Mouse (Mus musculus) liver, embryonic 14.5 days (tissue): Measurements from ENCODE around the gene Fbxw5. TPM values are rescaled to one million over a fixed set of nuclear protein-coding genes. Genes with fewer than 3 reads are reported as not detected.

Source experiments
- ATAC-seq: fragments of 200-750 bp; cut with Nextera tagmentation; 2 replicates; pipeline ENCODE4 v1.8.0; 2017; ENCODE audit warnings: moderate number of reproducible peaks, mild to moderate bottlenecking, moderate library complexity; ENCODE audit not compliant: insufficient read depth
- DNase-seq, 3 experiments: peaks; one replicate each; pipeline ENCODE4 v3.0.0-alpha.2; 2012 to 2013; ENCODE audit warnings: low read depth in 3 of 3, low spot score in 3 of 3
- H3K27ac ChIP-seq: fragments of 300-500 bp; sonication (generic); 2 replicates; pipeline ENCODE4 v1.5.1; 2014; ENCODE audit warnings: moderate library complexity, mild to moderate bottlenecking, control low read depth, inconsistent platforms
- H3K27me3 ChIP-seq: fragments of 300-500 bp; sonication (generic); 2 replicates; pipeline ENCODE4 v1.6.1; 2014; ENCODE audit warnings: mild to moderate bottlenecking, low read length, moderate library complexity; ENCODE audit not compliant: control insufficient read depth, insufficient read depth
- H3K36me3 ChIP-seq: fragments of 300-500 bp; sonication (generic); replicated peaks from 2 replicates; pipeline ENCODE4 v1.6.1; 2014; ENCODE audit warnings: low read depth; ENCODE audit not compliant: control insufficient read depth, insufficient read depth
- H3K4me1 ChIP-seq, 2 experiments: fragments of 200-500 bp in 1 of 2; fragments of 300-500 bp in 1 of 2; sonication (generic) in 1 of 2; replicated peaks; 2 replicates each; pipeline ENCODE4 v1.6.1; 2012 to 2014; ENCODE audit warnings: antibody characterized with exemption in 1 of 2, inconsistent platforms in 1 of 2, low read length in 1 of 2; ENCODE audit not compliant: control insufficient read depth in 2 of 2, insufficient read depth in 2 of 2
- H3K4me2 ChIP-seq: fragments of 300-500 bp; sonication (generic); 2 replicates; pipeline ENCODE4 v1.6.1; 2014; ENCODE audit warnings: low read depth, mild to moderate bottlenecking, control low read depth, moderate library complexity
- H3K4me3 ChIP-seq, 2 experiments: fragments of 200-500 bp in 1 of 2; fragments of 300-500 bp in 1 of 2; sonication (generic) in 1 of 2; 2 replicates each; pipeline ENCODE4 v1.5.1; 2012 to 2014; ENCODE audit warnings: low read depth in 2 of 2, low read length in 2 of 2, mild to moderate bottlenecking in 2 of 2, control low read depth in 1 of 2, inconsistent platforms in 1 of 2, moderate library complexity in 1 of 2; ENCODE audit not compliant: insufficient read depth in 1 of 2
- H3K9ac ChIP-seq: fragments of 300-500 bp; sonication (generic); replicated peaks from 2 replicates; pipeline ENCODE4 v1.6.1; 2014; ENCODE audit warnings: mild to moderate bottlenecking, control low read depth, moderate library complexity
- H3K9me3 ChIP-seq: fragments of 300-500 bp; sonication (generic); 2 replicates; pipeline ENCODE4 v1.6.1; 2016; ENCODE audit warnings: low read length, mixed read lengths; ENCODE audit not compliant: control insufficient read depth
- CTCF ChIP-seq: IDR thresholded peaks from 2 replicates; pipeline ENCODE4 v1.5.1; 2016; ENCODE audit warnings: antibody characterized with exemption, low read depth, control low read depth
- EP300 ChIP-seq: IDR thresholded peaks from 2 replicates; pipeline ENCODE4 v1.6.1; 2016; ENCODE audit warnings: antibody characterized with exemption, low read depth
- WGBS: fragments of 180-500 bp; shearing (Covaris S2); extraction: QIAGEN DNeasy Blood & Tissue Kit; methylation state at CpG from one replicate; pipeline ENCODE4 v1.1.7; 2014; ENCODE audit not compliant: insufficient replicate concordance; 5-methylcytosine and 5-hydroxymethylcytosine counted together
- polyA plus RNA-seq, 2 experiments: library from polyadenylated mRNA; depleted of rRNA in 1 of 2; stranded (reverse) in 1 of 2; unstranded in 1 of 2; fragments of >200 nt; fragmentation: Nextera tagmentation in 1 of 2; extraction: Ambion mirVana in 1 of 2; gene quantifications; 2 replicates each; pipeline versions ENCODE4 v1.2.1 to v1.2.3; 2012 to 2014

Fbxw5 gene
- polyA plus RNA-seq, 2 experiments, result 8.1 to 18.3 TPM

- H3K9ac ChIP-seq, result no peak overlapping the region
- no peaks in the 10 kb centered on the region for H3K9me3 ChIP-seq
- DNase-seq (no peak), ATAC-seq (no peak)
- peaks cover 0 to 6% of the 10 kb centered on the region in 2 experiments; a peak in 1 of 4 replicates for H3K4me1 ChIP-seq
- H3K36me3 ChIP-seq, result peaks cover 15% of the 10 kb centered on the region
- no peak overlapping the region for H3K4me3 ChIP-seq
- no peak overlapping the region for H3K4me2 ChIP-seq
- TF ChIP-seq CTCF (no peak), EP300 (no peak)
- 86% methylated on average over 4 of the region's 4 CpGs for WGBS
- H3K27ac ChIP-seq, result no peak overlapping the region
- no peaks in the 10 kb centered on the region for H3K27me3 ChIP-seq
Observed at GRCm38 (mm10) chr2:25540541-25540948, 40.0 kb downstream of the Fbxw5 start.

- TF ChIP-seq EP300 (no peak), CTCF (no peak)
- Histone ChIP-seq H3K9ac (no peak overlapping the region), H3K4me2 (no peak overlapping the region), H3K9me3 (no peaks in the 10 kb centered on the region), H3K27me3 (no peaks in the 10 kb centered on the region), H3K4me1 (peaks cover 5 to 11% of the 10 kb centered on the region in 2 experiments), H3K36me3 (peaks cover 4% of the 10 kb centered on the region), H3K27ac (no peak overlapping the region), H3K4me3 (no peak overlapping the region)
- 77% methylated on average over 10 of the region's 10 CpGs for WGBS
- DNase-seq, result no peak
- no peak for ATAC-seq
Observed at GRCm38 (mm10) chr2:25541644-25542367, 41.3 kb downstream of the Fbxw5 start.

GRCm38 (mm10) chr2:25545996-25546810 lies 45.7 kb downstream of the Fbxw5 start:
- ATAC-seq, result peak; percentile 70
- H3K9ac ChIP-seq, result peak overlapping the region; percentile 91
- peaks cover 2% of the 10 kb centered on the region; the same call in 1 of the 2 replicates for H3K36me3 ChIP-seq
- DNase-seq, result peak in 2 of 3 experiments; percentile 28 to 31
- H3K9me3 ChIP-seq, result no peaks in the 10 kb centered on the region
- H3K4me2 ChIP-seq, result peak overlapping the region; percentile 95
- WGBS, result 6% methylated on average over 40 of the region's 43 CpGs
- peak overlapping the region; percentile 72 to 86 for H3K4me3 ChIP-seq
- no peaks in the 10 kb centered on the region for H3K27me3 ChIP-seq
- H3K4me1 ChIP-seq, result peaks cover 5 to 13% of the 10 kb centered on the region in 2 experiments
- TF ChIP-seq EP300 (no peak), CTCF (0 out of 2 replicates have a peak, but pooled peaks have one; percentile 25)
- H3K27ac ChIP-seq, result peak overlapping the region; percentile 62

- ATAC-seq (peak; percentile 99), DNase-seq (peak; percentile 97 to 99 (median 98))
- Histone ChIP-seq H3K4me1 (peaks cover 5 to 13% of the 10 kb centered on the region in 2 experiments), H3K9ac (peak within 1 kb of the TSS; percentile 91), H3K27me3 (no peaks in the 10 kb centered on the region), H3K9me3 (no peaks in the 10 kb centered on the region), H3K36me3 (peaks cover 2% of the 10 kb centered on the region; the same call in 1 of the 2 replicates), H3K4me2 (peak within 1 kb of the TSS; percentile 95), H3K4me3 (peak within 1 kb of the TSS; percentile 72 to 86), H3K27ac (peak within 1 kb of the TSS; percentile 62)
- TF ChIP-seq EP300 (no peak), CTCF (no peak)
- WGBS, result 3% methylated on average over 48 of the region's 48 CpGs
Observed at GRCm38 (mm10) chr2:25546811-25547491, 46.4 kb downstream of the Fbxw5 start, which contains the start of gene Traf2. TSS of gene Traf2 (minus strand) at chr2:25546940.
